Mouse (Mus musculus) small intestine, adult 2 months (tissue): Measurements from ENCODE around the gene Gm5129.

ENCODE experiments used
- CTCF ChIP-seq: fragments of 200-500 bp; IDR thresholded peaks from 2 replicates; pipeline ENCODE4 v1.5.1; 2012; ENCODE audit warnings: low read depth, mild to moderate bottlenecking, control low read depth, inconsistent platforms, low read length, moderate library complexity, mixed read lengths; ENCODE audit not compliant: insufficient replicate concordance, insufficient read length; ENCODE audit errors: extremely low read depth
- POLR2A ChIP-seq: fragments of 200-500 bp; IDR thresholded peaks from 2 replicates; pipeline ENCODE4 v1.6.1; 2012; ENCODE audit warnings: low read depth, mild to moderate bottlenecking, control low read depth, inconsistent platforms, low read length, moderate library complexity

- no peak for TF ChIP-seq CTCF
- TF ChIP-seq POLR2A = no peak
Measured at GRCm38 (mm10) chr5:29759318-29759717, 23.6 kb upstream of the Gm5129 start.
